Mouse (Mus musculus): ENCODE results near the gene Atf7. TPM values are rescaled to one million over a fixed set of nuclear protein-coding genes. Genes with fewer than 3 reads are reported as not detected.
"Not testable (repeated sequence)": the region's sequence is repeated elsewhere in the genome, so short reads cannot be mapped to it uniquely, and the experiment has no call there.

The Atf7 gene
- total and polyA plus RNA-seq, 2 experiments from 2014 or later: 16.2 to 20.6 TPM

DNA sequence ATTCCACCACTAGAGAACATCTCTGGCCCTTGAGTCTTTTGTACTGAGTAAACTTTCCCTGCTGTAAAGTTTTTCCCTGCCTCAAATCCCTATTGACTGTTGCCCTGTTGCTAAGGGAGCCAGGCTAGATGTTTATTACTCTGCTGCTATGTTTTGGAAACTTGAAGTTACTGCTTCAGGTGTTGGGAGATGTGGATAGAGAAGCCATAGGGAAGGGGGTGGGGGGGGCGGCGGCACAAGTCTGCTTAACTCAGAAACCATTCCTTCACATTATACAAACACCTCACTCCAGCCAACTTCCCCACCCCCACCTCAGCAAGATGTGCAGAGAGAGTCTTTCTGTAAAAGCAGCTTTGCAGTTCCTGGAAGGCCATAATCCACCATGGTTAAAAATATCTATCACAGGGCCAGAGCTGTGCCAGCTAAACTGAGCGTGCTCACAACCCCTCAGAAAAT, 32.7 kb upstream of the Atf7 start:
- DNase-seq (ENCODE audit: low spot score) (peak; percentile 70), ATAC-seq (ENCODE audit: insufficient read depth, low read depth) (peak; percentile 76)
- no peak overlapping the region for H3K4me3 ChIP-seq (ENCODE audit: low read depth, low read length)
- H3K9ac ChIP-seq (replicated peaks; ENCODE audit: low read depth, low read length): no peak overlapping the region
- H3K4me1 ChIP-seq (ENCODE audit: control insufficient read depth, insufficient read depth): peaks cover 29% of the 10 kb centered on the region
- no peaks in the 10 kb centered on the region for H3K9me3 ChIP-seq (replicated peaks; ENCODE audit: control insufficient read depth, low read length)
- H3K4me2 ChIP-seq (ENCODE audit: low read depth, low read length): no peak overlapping the region
- TF ChIP-seq CTCF (IDR thresholded peaks at IDR 0.05; ENCODE audit: low read depth) (no peak), EP300 (IDR thresholded peaks at IDR 0.05; ENCODE audit: low read depth) (no peak)
- no peaks in the 10 kb centered on the region for H3K27me3 ChIP-seq (ENCODE audit: control insufficient read depth, insufficient read depth, low read length)
- H3K27ac ChIP-seq (ENCODE audit: low read depth): peak overlapping the region; percentile 80
- WGBS: 22% methylated on average over 3 of the region's 3 CpGs
- H3K36me3 ChIP-seq (replicated peaks; ENCODE audit: control insufficient read depth, insufficient read depth, low read length): peaks cover 24% of the 10 kb centered on the region

DNA sequence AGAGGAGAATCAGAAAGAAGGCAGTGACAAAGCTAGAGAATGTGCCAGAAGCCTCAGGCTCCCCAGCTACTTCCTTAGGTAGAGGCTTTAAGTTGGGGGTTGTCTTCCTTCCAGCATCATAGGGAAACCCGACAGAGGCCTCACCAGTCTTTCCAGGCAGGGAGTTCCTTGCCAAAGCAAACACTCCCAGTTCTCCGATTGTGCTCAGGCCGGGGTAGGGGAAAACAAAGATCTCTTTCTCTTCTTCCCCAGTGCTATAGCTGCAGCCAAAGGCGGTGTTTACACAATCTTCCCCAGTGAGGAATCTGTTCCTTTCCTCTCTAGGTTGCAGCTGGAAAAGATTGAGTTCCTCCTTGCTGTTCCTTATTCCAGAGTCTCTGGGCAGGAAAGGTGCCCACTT, 31.4 kb upstream of the Atf7 start:
- Histone ChIP-seq H3K9me3 (replicated peaks; ENCODE audit: control insufficient read depth, low read length) (no peaks in the 10 kb centered on the region), H3K4me1 (ENCODE audit: control insufficient read depth, insufficient read depth) (peaks cover 29% of the 10 kb centered on the region), H3K9ac (replicated peaks; ENCODE audit: low read depth, low read length) (peak overlapping the region; percentile 21; the same call in 1 of the 2 replicates), H3K27me3 (ENCODE audit: control insufficient read depth, insufficient read depth, low read length) (no peaks in the 10 kb centered on the region), H3K4me2 (ENCODE audit: low read depth, low read length) (no peak overlapping the region), H3K27ac (ENCODE audit: low read depth) (peak overlapping the region; percentile 80), H3K36me3 (replicated peaks; ENCODE audit: control insufficient read depth, insufficient read depth, low read length) (peaks cover 11% of the 10 kb centered on the region), H3K4me3 (ENCODE audit: low read depth, low read length) (no peak overlapping the region)
- DNase-seq (ENCODE audit: low spot score): peak; percentile 82
- ATAC-seq (ENCODE audit: insufficient read depth, low read depth): peak; percentile 70
- TF ChIP-seq EP300 (IDR thresholded peaks at IDR 0.05; ENCODE audit: low read depth): no peak
- TF ChIP-seq CTCF (IDR thresholded peaks at IDR 0.05; ENCODE audit: low read depth): no peak
- WGBS: 25% methylated on average over 4 of the region's 4 CpGs

DNA sequence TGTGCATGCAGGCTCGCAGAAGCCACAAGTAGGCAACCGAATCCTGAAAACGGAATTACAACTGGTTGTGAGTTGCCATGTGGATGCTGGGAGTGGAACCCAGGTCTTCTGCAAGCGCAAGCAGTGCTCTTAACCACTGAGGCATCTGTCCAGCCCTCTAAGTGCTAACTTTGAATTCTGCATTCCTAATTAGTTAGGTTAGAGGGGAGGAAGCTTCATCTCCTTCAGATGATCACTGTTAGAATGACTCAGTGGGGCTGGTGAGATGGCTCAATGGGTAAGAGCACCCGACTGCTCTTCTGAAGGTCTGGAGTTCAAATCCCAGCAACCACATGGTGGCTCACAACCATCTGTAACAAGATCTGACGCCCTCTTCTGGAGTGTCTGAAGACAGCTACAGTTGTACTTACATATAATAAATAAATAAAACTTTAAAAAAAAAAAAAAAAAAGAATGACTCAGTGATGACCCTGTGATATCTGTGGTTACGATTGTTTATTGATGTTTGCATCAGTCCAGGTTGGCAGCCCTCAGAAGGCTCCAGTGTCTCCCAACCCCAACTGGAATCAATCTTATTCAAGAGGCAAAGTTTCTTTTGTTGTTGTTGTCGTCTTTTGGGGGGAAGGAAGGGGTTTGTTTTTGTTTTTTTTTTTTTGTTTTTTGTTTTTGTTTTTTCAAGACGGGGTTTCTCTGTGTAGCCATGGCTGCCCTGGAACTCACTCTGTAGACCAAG, 26.8 kb upstream of the Atf7 start:
- DNase-seq (ENCODE audit: low spot score); H3K9ac ChIP-seq (replicated peaks; ENCODE audit: low read depth, low read length); H3K4me3 ChIP-seq (ENCODE audit: low read depth, low read length); ATAC-seq (ENCODE audit: insufficient read depth, low read depth); H3K9me3 ChIP-seq (replicated peaks; ENCODE audit: control insufficient read depth, low read length); H3K4me2 ChIP-seq (ENCODE audit: low read depth, low read length); H3K27ac ChIP-seq (ENCODE audit: low read depth); H3K27me3 ChIP-seq (ENCODE audit: control insufficient read depth, insufficient read depth, low read length); H3K36me3 ChIP-seq (replicated peaks; ENCODE audit: control insufficient read depth, insufficient read depth, low read length): not testable (repeated sequence)
- 85% methylated on average over 8 of the region's 9 CpGs for WGBS
- peaks cover 12% of the 10 kb centered on the region for H3K4me1 ChIP-seq (ENCODE audit: control insufficient read depth, insufficient read depth)

DNA sequence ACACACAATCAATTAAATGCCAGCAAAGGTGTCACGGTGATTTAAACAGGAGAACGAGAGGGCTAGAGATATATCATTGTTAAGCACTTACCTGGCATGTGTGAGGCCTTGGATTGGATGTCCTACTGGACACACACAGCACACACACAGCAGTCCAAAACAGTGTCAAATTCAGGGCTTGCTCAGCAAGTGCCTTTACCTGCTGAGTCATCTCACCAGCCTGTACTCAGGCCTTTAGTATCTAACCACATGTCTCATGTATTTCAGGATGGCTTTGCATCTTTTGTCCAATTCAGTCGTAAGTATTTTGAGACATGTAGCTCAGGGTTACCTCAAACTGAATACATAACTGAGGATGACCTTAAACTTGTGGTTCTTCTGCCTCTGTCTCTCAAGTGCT, 25.8 kb upstream of the Atf7 start:
- 78% methylated on average over 3 of the region's 3 CpGs for WGBS
- no peaks in the 10 kb centered on the region for H3K27me3 ChIP-seq (ENCODE audit: control insufficient read depth, insufficient read depth, low read length)
- no peaks in the 10 kb centered on the region for H3K36me3 ChIP-seq (replicated peaks; ENCODE audit: control insufficient read depth, insufficient read depth, low read length)
- no peak overlapping the region for H3K27ac ChIP-seq (ENCODE audit: low read depth)
- no peaks in the 10 kb centered on the region for H3K9me3 ChIP-seq (replicated peaks; ENCODE audit: control insufficient read depth, low read length)
- no peak overlapping the region for H3K9ac ChIP-seq (replicated peaks; ENCODE audit: low read depth, low read length)
- H3K4me1 ChIP-seq (ENCODE audit: control insufficient read depth, insufficient read depth): peaks cover 2% of the 10 kb centered on the region; the same call in 1 of the 2 replicates
- no peak for ATAC-seq (ENCODE audit: insufficient read depth, low read depth)
- H3K4me3 ChIP-seq (ENCODE audit: low read depth, low read length): no peak overlapping the region
- no peak for DNase-seq (ENCODE audit: low spot score)
- TF ChIP-seq CTCF (IDR thresholded peaks at IDR 0.05; ENCODE audit: low read depth): no peak
- TF ChIP-seq EP300 (IDR thresholded peaks at IDR 0.05; ENCODE audit: low read depth): no peak
- H3K4me2 ChIP-seq (ENCODE audit: low read depth, low read length): no peak overlapping the region

DNA sequence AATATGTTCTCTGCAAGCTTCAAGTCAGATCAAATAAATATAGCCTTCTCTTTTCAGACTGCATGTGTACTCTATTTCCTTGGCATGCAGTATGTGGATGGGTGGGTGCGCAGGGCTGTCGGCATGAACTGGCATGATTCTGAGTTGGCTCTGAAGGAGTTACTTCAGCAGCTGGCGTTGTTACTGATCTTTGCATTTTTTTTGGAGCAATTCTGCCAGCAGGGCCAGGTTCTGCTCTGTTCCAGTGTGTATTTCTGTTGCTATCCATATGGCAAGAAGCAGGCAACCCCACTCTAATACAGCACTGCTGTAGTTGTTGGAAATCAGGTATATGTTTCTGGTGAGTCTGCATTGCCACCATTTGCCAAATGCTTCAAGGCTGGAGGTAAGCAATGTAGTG, 10.6 kb upstream of the Atf7 start:
- H3K4me2 ChIP-seq (ENCODE audit: low read depth, low read length): no peak overlapping the region
- H3K9me3 ChIP-seq (replicated peaks; ENCODE audit: control insufficient read depth, low read length): no peaks in the 10 kb centered on the region; the same call in 1 of the 2 replicates
- DNase-seq (ENCODE audit: low spot score): no peak
- TF ChIP-seq CTCF (IDR thresholded peaks at IDR 0.05; ENCODE audit: low read depth): no peak
- H3K27ac ChIP-seq (ENCODE audit: low read depth): no peak overlapping the region
- no peaks in the 10 kb centered on the region for H3K36me3 ChIP-seq (replicated peaks; ENCODE audit: control insufficient read depth, insufficient read depth, low read length)
- no peak overlapping the region for H3K9ac ChIP-seq (replicated peaks; ENCODE audit: low read depth, low read length)
- no peak overlapping the region for H3K4me3 ChIP-seq (ENCODE audit: low read depth, low read length)
- no peak for ATAC-seq (ENCODE audit: insufficient read depth, low read depth)
- H3K27me3 ChIP-seq (ENCODE audit: control insufficient read depth, insufficient read depth, low read length): no peaks in the 10 kb centered on the region
- H3K4me1 ChIP-seq (ENCODE audit: control insufficient read depth, insufficient read depth): no peaks in the 10 kb centered on the region
- 85% methylated on average over 3 of the region's 3 CpGs for WGBS

DNA sequence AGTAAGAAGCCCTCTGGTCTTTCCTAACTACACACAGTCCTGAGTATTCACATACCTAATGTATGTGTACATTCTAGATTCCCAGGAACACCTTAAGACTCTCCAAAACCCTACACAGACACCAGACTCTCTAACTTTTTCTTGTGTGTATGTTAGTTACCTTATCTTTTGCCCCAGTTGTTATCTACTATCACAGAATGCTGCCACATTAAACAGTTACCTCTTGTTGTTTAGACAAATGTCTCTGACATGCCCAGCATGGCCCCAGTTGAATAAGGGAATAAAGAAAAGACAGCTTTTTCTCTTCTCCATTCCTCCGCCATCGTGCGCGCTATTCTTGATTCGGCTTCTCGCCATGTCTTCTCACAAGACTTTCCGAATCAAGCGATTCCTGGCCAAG, 9.4 kb upstream of the Atf7 start:
- WGBS: 91% methylated on average over 8 of the region's 8 CpGs
- H3K27me3 ChIP-seq (ENCODE audit: control insufficient read depth, insufficient read depth, low read length): no peaks in the 10 kb centered on the region
- ATAC-seq (ENCODE audit: insufficient read depth, low read depth): no peak

More for the DNA sequence above, 9.4 kb upstream of the Atf7 start:
- Histone ChIP-seq H3K4me2 (ENCODE audit: low read depth, low read length) (no peak overlapping the region), H3K4me1 (ENCODE audit: control insufficient read depth, insufficient read depth) (no peaks in the 10 kb centered on the region), H3K9me3 (replicated peaks; ENCODE audit: control insufficient read depth, low read length) (no peaks in the 10 kb centered on the region; the same call in 1 of the 2 replicates), H3K4me3 (ENCODE audit: low read depth, low read length) (no peak overlapping the region), H3K27ac (ENCODE audit: low read depth) (no peak overlapping the region), H3K36me3 (replicated peaks; ENCODE audit: control insufficient read depth, insufficient read depth, low read length) (no peaks in the 10 kb centered on the region), H3K9ac (replicated peaks; ENCODE audit: low read depth, low read length) (no peak overlapping the region)
- DNase-seq (ENCODE audit: low spot score): no peak
- TF ChIP-seq CTCF (IDR thresholded peaks at IDR 0.05; ENCODE audit: low read depth) (no peak), EP300 (IDR thresholded peaks at IDR 0.05; ENCODE audit: low read depth) (no peak)

All from heart, postnatal 0 days (tissue).